Mouse (Mus musculus) liver, embryonic 14.5 days (tissue): ENCODE data around the gene Pom121l2. TPM values are rescaled to one million over a fixed set of nuclear protein-coding genes. Genes with fewer than 3 reads are reported as not detected.
A peak's percentile ranks its signal among the peaks of the same experiment; 100 is the strongest.

Experiments used
- ATAC-seq: fragments of 200-750 bp; cut with Nextera tagmentation; 2 replicates; pipeline ENCODE4 v1.8.0; 2017; ENCODE audit warnings: moderate number of reproducible peaks, mild to moderate bottlenecking, moderate library complexity; ENCODE audit not compliant: insufficient read depth
- DNase-seq, 3 experiments: peaks; one replicate each; pipeline ENCODE4 v3.0.0-alpha.2; 2012 to 2013; ENCODE audit warnings: low read depth in 3 of 3, low spot score in 3 of 3
- H3K27ac ChIP-seq: fragments of 300-500 bp; sonication (generic); 2 replicates; pipeline ENCODE4 v1.5.1; 2014; ENCODE audit warnings: moderate library complexity, mild to moderate bottlenecking, control low read depth, inconsistent platforms
- H3K27me3 ChIP-seq: fragments of 300-500 bp; sonication (generic); 2 replicates; pipeline ENCODE4 v1.6.1; 2014; ENCODE audit warnings: mild to moderate bottlenecking, low read length, moderate library complexity; ENCODE audit not compliant: control insufficient read depth, insufficient read depth
- H3K36me3 ChIP-seq: fragments of 300-500 bp; sonication (generic); replicated peaks from 2 replicates; pipeline ENCODE4 v1.6.1; 2014; ENCODE audit warnings: low read depth; ENCODE audit not compliant: control insufficient read depth, insufficient read depth
- H3K4me1 ChIP-seq, 2 experiments: fragments of 200-500 bp in 1 of 2; fragments of 300-500 bp in 1 of 2; sonication (generic) in 1 of 2; replicated peaks; 2 replicates each; pipeline ENCODE4 v1.6.1; 2012 to 2014; ENCODE audit warnings: antibody characterized with exemption in 1 of 2, inconsistent platforms in 1 of 2, low read length in 1 of 2; ENCODE audit not compliant: control insufficient read depth in 2 of 2, insufficient read depth in 2 of 2
- H3K4me2 ChIP-seq: fragments of 300-500 bp; sonication (generic); 2 replicates; pipeline ENCODE4 v1.6.1; 2014; ENCODE audit warnings: low read depth, mild to moderate bottlenecking, control low read depth, moderate library complexity
- H3K4me3 ChIP-seq, 2 experiments: fragments of 200-500 bp in 1 of 2; fragments of 300-500 bp in 1 of 2; sonication (generic) in 1 of 2; 2 replicates each; pipeline ENCODE4 v1.5.1; 2012 to 2014; ENCODE audit warnings: low read depth in 2 of 2, low read length in 2 of 2, mild to moderate bottlenecking in 2 of 2, control low read depth in 1 of 2, inconsistent platforms in 1 of 2, moderate library complexity in 1 of 2; ENCODE audit not compliant: insufficient read depth in 1 of 2
- H3K9ac ChIP-seq: fragments of 300-500 bp; sonication (generic); replicated peaks from 2 replicates; pipeline ENCODE4 v1.6.1; 2014; ENCODE audit warnings: mild to moderate bottlenecking, control low read depth, moderate library complexity
- H3K9me3 ChIP-seq: fragments of 300-500 bp; sonication (generic); 2 replicates; pipeline ENCODE4 v1.6.1; 2016; ENCODE audit warnings: low read length, mixed read lengths; ENCODE audit not compliant: control insufficient read depth
- CTCF ChIP-seq: IDR thresholded peaks from 2 replicates; pipeline ENCODE4 v1.5.1; 2016; ENCODE audit warnings: antibody characterized with exemption, low read depth, control low read depth
- EP300 ChIP-seq: IDR thresholded peaks from 2 replicates; pipeline ENCODE4 v1.6.1; 2016; ENCODE audit warnings: antibody characterized with exemption, low read depth
- WGBS: fragments of 180-500 bp; shearing (Covaris S2); extraction: QIAGEN DNeasy Blood & Tissue Kit; methylation state at CpG from one replicate; pipeline ENCODE4 v1.1.7; 2014; ENCODE audit not compliant: insufficient replicate concordance; 5-methylcytosine and 5-hydroxymethylcytosine counted together
- polyA plus RNA-seq, 2 experiments: library from polyadenylated mRNA; depleted of rRNA in 1 of 2; stranded (reverse) in 1 of 2; unstranded in 1 of 2; fragments of >200 nt; fragmentation: Nextera tagmentation in 1 of 2; extraction: Ambion mirVana in 1 of 2; gene quantifications; 2 replicates each; pipeline versions ENCODE4 v1.2.1 to v1.2.3; 2012 to 2014

Pom121l2 gene
- polyA plus RNA-seq, 2 experiments, result not detected

GRCm38 (mm10) chr13:21993957-21994738 is 13.2 kb downstream of the Pom121l2 start:
- Histone ChIP-seq H3K9ac (no peak overlapping the region), H3K4me1 (peaks cover 0 to 18% of the 10 kb centered on the region in 2 experiments; a peak in 3 of 4 replicates), H3K4me3 (no peak overlapping the region), H3K36me3 (no peaks in the 10 kb centered on the region), H3K27me3 (peaks cover 39% of the 10 kb centered on the region), H3K9me3 (no peaks in the 10 kb centered on the region), H3K4me2 (peak overlapping the region; percentile 74), H3K27ac (no peak overlapping the region)
- no peak for DNase-seq
- under 1% methylated on average over 22 of the region's 22 CpGs for WGBS
- no peak for TF ChIP-seq CTCF
- no peak for TF ChIP-seq EP300
- peak; percentile 83 for ATAC-seq

- no peaks in the 10 kb centered on the region for H3K36me3 ChIP-seq
- peaks cover 0 to 18% of the 10 kb centered on the region in 2 experiments; a peak in 3 of 4 replicates for H3K4me1 ChIP-seq
- H3K4me3 ChIP-seq, result peak overlapping the region; percentile 51 to 61
- 5% methylated on average over 8 of the region's 8 CpGs for WGBS
- no peak overlapping the region; the same call in 1 of the 2 replicates for H3K9ac ChIP-seq
- DNase-seq (no peak), ATAC-seq (no peak)
- peaks cover 46% of the 10 kb centered on the region for H3K27me3 ChIP-seq
- TF ChIP-seq CTCF (no peak), EP300 (no peak)
- H3K4me2 ChIP-seq, result peak overlapping the region; percentile 74
- H3K27ac ChIP-seq, result no peak overlapping the region
- H3K9me3 ChIP-seq, result no peaks in the 10 kb centered on the region
Observed at GRCm38 (mm10) chr13:21994896-21995295, 13.9 kb downstream of the Pom121l2 start.

GRCm38 (mm10) chr13:21995331-21995914 is 14.4 kb downstream of the Pom121l2 start:
- no peak overlapping the region for H3K27ac ChIP-seq
- ATAC-seq (no peak), DNase-seq (no peak)
- H3K9me3 ChIP-seq, result no peaks in the 10 kb centered on the region
- TF ChIP-seq EP300 (no peak), CTCF (peak; percentile 39; the same call in 1 of the 2 replicates)
- no peaks in the 10 kb centered on the region for H3K36me3 ChIP-seq
- under 1% methylated on average over 21 of the region's 21 CpGs for WGBS
- peak overlapping the region; percentile 51 to 61 for H3K4me3 ChIP-seq
- H3K27me3 ChIP-seq, result peaks cover 51% of the 10 kb centered on the region
- peaks cover 0 to 18% of the 10 kb centered on the region in 2 experiments; a peak in 3 of 4 replicates for H3K4me1 ChIP-seq
- H3K9ac ChIP-seq, result peak overlapping the region; percentile 27
- H3K4me2 ChIP-seq, result peak overlapping the region; percentile 74

GRCm38 (mm10) chr13:21996101-21996839 is 15.3 kb downstream of the Pom121l2 start:
- H3K9ac ChIP-seq, result no peak overlapping the region
- peaks cover 58% of the 10 kb centered on the region for H3K27me3 ChIP-seq
- TF ChIP-seq EP300, result no peak
- no peaks in the 10 kb centered on the region for H3K9me3 ChIP-seq
- H3K36me3 ChIP-seq, result no peaks in the 10 kb centered on the region
- H3K4me2 ChIP-seq, result peak overlapping the region; percentile 74
- H3K27ac ChIP-seq, result no peak overlapping the region
- ATAC-seq (peak; percentile 35; the same call in 1 of the 2 replicates), DNase-seq (no peak)
- peaks cover 0 to 20% of the 10 kb centered on the region in 2 experiments; a peak in 3 of 4 replicates for H3K4me1 ChIP-seq
- peak overlapping the region; percentile 51 to 55 for H3K4me3 ChIP-seq
- 1% methylated on average over 12 of the region's 12 CpGs for WGBS

GRCm38 (mm10) chr13:21996840-21997185 is 15.8 kb downstream of the Pom121l2 start:
- H3K4me2 ChIP-seq, result peak overlapping the region; percentile 74
- peaks cover 59% of the 10 kb centered on the region for H3K27me3 ChIP-seq
- no peak overlapping the region for H3K27ac ChIP-seq
- 1% methylated on average over 13 of the region's 13 CpGs for WGBS
- no peaks in the 10 kb centered on the region for H3K36me3 ChIP-seq
- TF ChIP-seq EP300, result no peak
- TF ChIP-seq CTCF, result no peak
- H3K9me3 ChIP-seq, result no peaks in the 10 kb centered on the region
- H3K9ac ChIP-seq, result no peak overlapping the region
- H3K4me1 ChIP-seq, result peaks cover 0 to 25% of the 10 kb centered on the region in 2 experiments; a peak in 3 of 4 replicates
- H3K4me3 ChIP-seq, result peak overlapping the region; percentile 35 to 55
- ATAC-seq (no peak), DNase-seq (no peak)
